Mouse (Mus musculus) lung, postnatal 10 days (tissue): ENCODE measurements around the gene Vamp1.

Experiments used
- DNase-seq: peaks from one replicate; pipeline ENCODE4 v3.0.0; 2021

Gene Vamp1

DNA sequence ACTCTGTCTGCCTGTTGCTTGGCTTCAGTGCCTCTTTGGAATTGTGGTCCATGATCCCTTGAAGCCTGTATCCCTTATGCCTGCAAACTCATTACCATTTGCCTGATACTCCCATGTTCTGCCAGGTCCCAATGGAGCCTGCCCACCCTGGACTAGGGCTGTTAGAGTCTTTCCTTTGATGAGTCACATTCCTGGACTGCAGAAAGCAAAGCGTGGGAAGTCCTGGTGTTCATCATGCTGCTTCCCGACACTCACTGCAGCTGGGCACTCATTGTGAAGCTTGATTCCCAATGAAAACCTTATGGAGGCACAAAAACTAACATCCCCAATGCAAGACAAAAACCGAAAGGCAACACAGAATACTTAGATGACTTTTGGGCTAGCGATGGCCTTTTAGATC, 76.0 kb downstream of the Vamp1 start:
- DNase-seq, result no peak

DNA sequence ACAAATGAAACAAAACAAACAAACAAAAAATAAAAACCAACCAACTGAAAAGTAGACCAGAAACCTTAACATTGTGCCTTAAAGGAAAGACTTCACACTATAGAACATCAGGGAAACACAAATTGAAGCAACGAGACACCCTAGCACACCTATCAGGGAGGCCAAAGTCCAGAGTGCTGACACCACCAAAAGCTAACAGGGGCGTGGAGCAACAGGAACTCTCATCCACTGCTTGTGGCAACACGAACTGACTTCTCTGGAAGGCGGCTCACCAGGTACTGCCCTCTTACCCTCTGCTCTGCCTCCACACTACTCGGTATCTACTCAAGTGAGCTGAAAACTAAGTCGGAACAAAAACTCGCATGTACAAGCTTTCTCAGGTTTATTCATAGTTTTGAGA, 76.9 kb downstream of the Vamp1 start:
- no peak for DNase-seq

DNA sequence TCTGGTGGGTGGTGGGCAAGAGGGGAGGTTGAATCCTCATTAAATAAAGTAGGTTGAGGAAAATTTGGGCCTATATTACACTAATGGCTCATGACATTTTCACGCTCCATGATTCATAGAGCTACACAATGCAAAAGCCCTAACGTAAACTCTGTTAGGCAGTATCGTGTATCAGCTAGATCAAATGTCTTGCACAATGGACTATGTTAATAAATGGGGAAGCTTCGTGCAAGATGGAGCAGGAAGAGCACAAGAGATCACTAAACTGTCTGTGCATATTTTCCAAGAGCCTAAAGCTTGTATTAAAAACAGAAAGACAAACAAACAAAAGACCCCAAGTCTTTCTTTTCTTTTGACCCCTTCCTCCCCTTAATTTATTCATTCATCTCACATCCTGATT, 78.7 kb downstream of the Vamp1 start:
- DNase-seq, result no peak
